Mouse (Mus musculus) heart, postnatal 0 days (tissue): ENCODE data around the gene Slc25a26. TPM values are rescaled to one million over a fixed set of nuclear protein-coding genes. Genes with fewer than 3 reads are reported as not detected.

Experiments
- ATAC-seq: fragments of 200-750 bp; cut with Nextera tagmentation; 2 replicates; pipeline ENCODE4 v1.8.0; 2017; ENCODE audit warnings: low read depth, moderate number of reproducible peaks, moderate library complexity; ENCODE audit not compliant: insufficient read depth
- DNase-seq: peaks from one replicate; pipeline ENCODE4 v3.0.0-alpha.2; 2016; ENCODE audit warnings: low spot score
- H3K27ac ChIP-seq: fragments of 300-500 bp; sonication (generic); 2 replicates; pipeline ENCODE4 v1.5.1; 2014; ENCODE audit warnings: low read depth, mild to moderate bottlenecking
- H3K27me3 ChIP-seq: fragments of 300-500 bp; sonication (generic); 2 replicates; pipeline ENCODE4 v1.6.1; 2014; ENCODE audit warnings: low read length, mixed read lengths; ENCODE audit not compliant: control insufficient read depth, insufficient read depth
- H3K36me3 ChIP-seq: fragments of 300-500 bp; sonication (generic); replicated peaks from 2 replicates; pipeline ENCODE4 v1.6.1; 2014; ENCODE audit warnings: low read length, mixed read lengths; ENCODE audit not compliant: control insufficient read depth, insufficient read depth
- H3K4me1 ChIP-seq: fragments of 300-500 bp; sonication (generic); 2 replicates; pipeline ENCODE4 v1.6.1; 2014; ENCODE audit warnings: antibody characterized with exemption; ENCODE audit not compliant: control insufficient read depth, insufficient read depth
- H3K4me2 ChIP-seq: fragments of 300-500 bp; sonication (generic); 2 replicates; pipeline ENCODE4 v1.6.1; 2014; ENCODE audit warnings: low read depth, mild to moderate bottlenecking, low read length, moderate library complexity
- H3K4me3 ChIP-seq: fragments of 300-500 bp; sonication (generic); 2 replicates; pipeline ENCODE4 v1.5.1; 2014; ENCODE audit warnings: low read depth, low read length
- H3K9ac ChIP-seq: fragments of 300-500 bp; sonication (generic); replicated peaks from 2 replicates; pipeline ENCODE4 v1.6.1; 2014; ENCODE audit warnings: low read depth, low read length, mixed read lengths
- H3K9me3 ChIP-seq: fragments of 300-500 bp; sonication (generic); replicated peaks from 2 replicates; pipeline ENCODE4 v1.6.1; 2016; ENCODE audit warnings: low read length; ENCODE audit not compliant: control insufficient read depth
- CTCF ChIP-seq: IDR thresholded peaks from 2 replicates; pipeline ENCODE4 v1.5.1; 2016; ENCODE audit warnings: antibody characterized with exemption, control low read depth, low read depth
- EP300 ChIP-seq: IDR thresholded peaks from 2 replicates; pipeline ENCODE4 v1.6.1; 2016; ENCODE audit warnings: antibody characterized with exemption, low read depth
- WGBS: fragments of 180-500 bp; shearing (Covaris S2); extraction: QIAGEN DNeasy Blood & Tissue Kit; methylation state at CpG from one replicate; pipeline ENCODE4 v1.1.7; 2014; 5-methylcytosine and 5-hydroxymethylcytosine counted together
- polyA plus RNA-seq: library from polyadenylated mRNA; unstranded; fragments of >200 nt; fragmentation: Nextera tagmentation; extraction: Ambion mirVana; gene quantifications from 2 replicates; pipeline ENCODE4 v1.2.1, GENCODE M21; 2015
- total RNA-seq: library from RNA; depleted of rRNA; stranded (reverse); fragments of >200 nt; gene quantifications from 2 replicates; pipeline ENCODE4 v1.2.3, GENCODE M21; 2014; ENCODE audit warnings: low replicate concordance

Gene Slc25a26
- total and polyA plus RNA-seq, 2 experiments from 2014 or later: 13.4 to 17.9 TPM

DNA sequence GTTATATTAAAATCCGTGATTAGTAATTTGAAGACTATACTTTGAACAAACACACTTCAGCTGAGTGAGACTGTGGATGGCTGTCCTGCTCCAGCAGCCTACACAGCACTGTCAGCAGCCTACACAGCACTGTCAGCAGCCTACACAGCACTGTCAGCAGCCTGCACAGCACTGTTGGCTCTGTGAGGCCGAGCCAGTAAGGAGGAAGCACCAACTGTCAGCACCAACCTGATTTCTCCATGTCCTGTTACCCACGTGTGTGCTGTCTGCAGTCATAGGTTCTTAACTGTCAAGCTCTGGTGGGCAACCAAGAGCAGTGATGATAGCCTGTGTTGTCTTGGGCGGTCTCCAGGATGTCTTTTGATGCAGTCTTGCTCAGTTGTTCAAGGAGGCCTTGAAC lies 32.0 kb downstream of the Slc25a26 start:
- Histone ChIP-seq H3K27ac (no peak overlapping the region), H3K27me3 (no peaks in the 10 kb centered on the region), H3K4me1 (no peaks in the 10 kb centered on the region), H3K36me3 (peaks cover 5% of the 10 kb centered on the region; the same call in 1 of the 2 replicates), H3K4me3 (no peak overlapping the region), H3K4me2 (no peak overlapping the region), H3K9ac (no peak overlapping the region), H3K9me3 (no peaks in the 10 kb centered on the region)
- ATAC-seq (no peak), DNase-seq (no peak)
- WGBS: 67% methylated on average over 4 of the region's 4 CpGs
- TF ChIP-seq CTCF: no peak
- TF ChIP-seq EP300: no peak

DNA sequence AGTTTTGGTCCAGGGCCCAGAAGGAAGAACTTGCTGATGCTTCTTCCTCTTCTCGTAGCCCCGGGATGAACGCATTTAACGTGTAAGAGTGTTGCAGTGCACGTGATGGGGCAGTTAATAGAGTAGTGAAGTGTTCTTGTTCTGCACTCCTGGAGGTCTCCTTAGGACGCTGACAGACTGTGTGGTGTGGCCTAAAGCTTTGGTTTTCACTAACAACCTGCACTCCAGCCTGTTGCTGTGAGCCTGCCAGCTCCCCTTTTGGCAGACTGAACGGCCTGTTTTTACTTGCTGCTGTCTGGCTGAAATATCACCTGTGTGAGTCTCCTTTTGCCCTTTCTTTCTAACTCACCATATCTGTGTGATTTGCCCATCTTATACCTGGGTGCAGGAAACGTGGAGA lies 36.3 kb downstream of the Slc25a26 start:
- Histone ChIP-seq H3K4me3 (no peak overlapping the region), H3K27me3 (no peaks in the 10 kb centered on the region), H3K4me2 (no peak overlapping the region), H3K27ac (no peak overlapping the region), H3K9ac (no peak overlapping the region), H3K9me3 (no peaks in the 10 kb centered on the region), H3K36me3 (peaks cover 5% of the 10 kb centered on the region; the same call in 1 of the 2 replicates), H3K4me1 (no peaks in the 10 kb centered on the region)
- DNase-seq (no peak), ATAC-seq (no peak)
- WGBS: 73% methylated on average over 8 of the region's 8 CpGs
- TF ChIP-seq CTCF (no peak), EP300 (no peak)

DNA sequence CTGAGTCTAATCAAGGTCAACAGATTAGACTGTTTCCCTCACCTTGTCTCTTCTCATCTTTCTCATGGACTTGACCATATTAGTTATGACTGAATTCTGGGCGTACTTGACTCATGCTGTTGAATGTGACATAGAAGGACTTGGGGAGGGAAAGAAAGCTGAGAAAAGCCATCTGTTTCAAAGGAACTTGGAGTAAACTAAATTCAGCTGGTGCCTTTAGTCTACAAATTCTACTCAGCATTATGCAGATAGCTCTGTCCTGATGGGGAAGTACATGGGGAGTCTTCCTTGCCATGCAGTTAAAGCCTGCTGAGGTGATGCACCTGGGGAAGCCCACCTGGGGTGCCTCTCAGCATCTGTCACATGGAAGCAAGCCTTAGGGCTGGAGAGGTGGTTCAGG lies 37.5 kb downstream of the Slc25a26 start:
- TF ChIP-seq CTCF: no peak
- TF ChIP-seq EP300: no peak
- no peak overlapping the region for H3K4me2 ChIP-seq

DNA sequence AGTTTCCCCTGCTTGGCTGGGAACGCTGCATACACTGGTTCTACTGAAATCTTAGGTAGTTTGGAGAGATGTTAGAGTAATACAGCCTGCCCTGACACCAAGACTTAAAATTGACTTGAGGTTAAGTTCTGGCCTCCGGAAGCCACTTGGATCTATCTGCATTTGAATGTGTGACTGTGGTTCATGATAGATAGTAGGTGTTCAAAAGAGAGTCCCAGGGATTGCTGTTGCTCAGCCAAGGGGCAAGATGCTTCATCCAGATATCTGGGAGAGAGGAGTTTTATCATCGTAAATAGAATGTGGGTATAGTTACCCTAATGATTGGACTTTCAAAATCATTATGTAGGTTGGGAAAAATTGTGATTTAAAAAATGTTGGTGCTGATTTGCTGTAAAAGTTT lies 40.0 kb downstream of the Slc25a26 start:
- TF ChIP-seq CTCF: no peak
- TF ChIP-seq EP300: no peak

More for the DNA sequence above, 37.5 kb downstream of the Slc25a26 start:
- no peak for DNase-seq
- Histone ChIP-seq H3K27ac (no peak overlapping the region), H3K27me3 (no peaks in the 10 kb centered on the region), H3K4me3 (no peak overlapping the region), H3K9me3 (no peaks in the 10 kb centered on the region), H3K36me3 (peaks cover 5% of the 10 kb centered on the region; the same call in 1 of the 2 replicates), H3K4me1 (no peaks in the 10 kb centered on the region), H3K9ac (no peak overlapping the region)
- ATAC-seq: no peak
- WGBS: 73% methylated on average over 1 of the region's 1 CpGs

DNA sequence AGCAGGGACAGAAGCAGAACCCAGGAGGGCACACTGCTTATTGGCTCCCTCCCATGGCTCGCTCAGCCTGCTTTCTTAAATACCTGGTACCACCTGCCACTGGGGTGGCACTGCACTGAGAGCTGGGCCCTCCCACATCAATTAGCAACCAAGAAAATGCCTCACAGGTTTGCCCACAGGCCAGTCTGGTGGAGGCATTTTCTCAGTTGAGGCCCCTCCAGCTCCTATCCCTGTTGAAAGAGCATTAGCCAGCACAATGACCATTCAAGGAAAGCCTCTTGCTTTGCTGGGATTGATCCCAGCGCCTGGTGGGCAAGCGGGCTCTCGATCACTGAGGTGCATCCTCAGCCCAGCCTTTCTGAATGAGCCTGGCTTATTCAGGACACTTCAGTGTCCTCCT lies 40.5 kb downstream of the Slc25a26 start:
- ATAC-seq: no peak
- no peak for DNase-seq
- no peak overlapping the region for H3K4me3 ChIP-seq
- H3K9me3 ChIP-seq: no peaks in the 10 kb centered on the region
- no peak overlapping the region for H3K4me2 ChIP-seq
- H3K27ac ChIP-seq: no peak overlapping the region
- no peak overlapping the region for H3K9ac ChIP-seq
- TF ChIP-seq CTCF (no peak), EP300 (no peak)
- peaks cover 5% of the 10 kb centered on the region; the same call in 1 of the 2 replicates for H3K36me3 ChIP-seq
- WGBS: 80% methylated on average over 4 of the region's 4 CpGs
- no peaks in the 10 kb centered on the region for H3K27me3 ChIP-seq
- H3K4me1 ChIP-seq: no peaks in the 10 kb centered on the region

More for the DNA sequence above, 40.0 kb downstream of the Slc25a26 start:
- no peak for DNase-seq
- ATAC-seq: no peak
- Histone ChIP-seq H3K27me3 (no peaks in the 10 kb centered on the region), H3K9ac (no peak overlapping the region), H3K36me3 (peaks cover 5% of the 10 kb centered on the region; the same call in 1 of the 2 replicates), H3K4me1 (no peaks in the 10 kb centered on the region), H3K4me2 (no peak overlapping the region), H3K4me3 (no peak overlapping the region), H3K9me3 (no peaks in the 10 kb centered on the region), H3K27ac (no peak overlapping the region)
- WGBS: 72% methylated on average over 3 of the region's 3 CpGs

DNA sequence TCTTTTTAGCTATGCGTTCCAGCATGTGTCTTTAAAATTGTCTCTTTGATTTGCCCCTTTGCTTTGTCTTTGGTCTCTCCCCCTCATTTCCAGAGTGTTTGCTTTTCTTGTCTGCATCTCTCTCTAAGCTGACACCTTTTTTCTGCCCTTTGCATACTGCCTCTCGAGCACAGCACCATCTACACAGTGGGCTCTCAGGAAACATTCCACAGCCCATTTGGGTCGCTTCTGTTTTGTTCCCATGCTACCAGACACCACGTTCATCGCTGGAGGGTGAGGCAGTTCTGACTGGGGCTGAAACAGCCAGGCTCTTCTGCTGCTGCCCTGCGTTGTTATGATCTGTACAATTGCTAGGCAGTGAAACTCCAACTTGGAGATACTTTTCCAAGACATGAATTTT lies 41.0 kb downstream of the Slc25a26 start:
- Histone ChIP-seq H3K4me3 (no peak overlapping the region), H3K9ac (no peak overlapping the region), H3K4me1 (no peaks in the 10 kb centered on the region), H3K27me3 (no peaks in the 10 kb centered on the region), H3K27ac (no peak overlapping the region), H3K36me3 (peaks cover under 1% of the 10 kb centered on the region; the same call in 1 of the 2 replicates), H3K4me2 (no peak overlapping the region), H3K9me3 (no peaks in the 10 kb centered on the region)
- TF ChIP-seq EP300 (no peak), CTCF (no peak)
- no peak for ATAC-seq
- WGBS: 47% methylated on average over 6 of the region's 6 CpGs
- DNase-seq: no peak
